Mouse (Mus musculus): ENCODE measurements around the gene Arf1. TPM values are rescaled to one million over a fixed set of nuclear protein-coding genes. Genes with fewer than 3 reads are reported as not detected.

The Arf1 gene
- polyA plus RNA-seq, 1 experiment from 2014 or later: 655 TPM

Other genes with a start within 250 kb of the Arf1 start
- gene Obscn, start 91.9 kb downstream of the Arf1 start, polyA plus RNA-seq (2014; fragmentation: Nextera tagmentation; extraction: Ambion mirVana): 0.69 and 0.75 TPM in 2 replicates
- 1.8 and 2.6 TPM in 2 replicates for gene Iba57, start 64.5 kb downstream of the Arf1 start, polyA plus RNA-seq (2014; fragmentation: Nextera tagmentation; extraction: Ambion mirVana)
- 0.36 TPM in 1 of 2 replicates, not detected in the other for gene Gjc2, start 45.1 kb downstream of the Arf1 start, polyA plus RNA-seq (2014; fragmentation: Nextera tagmentation; extraction: Ambion mirVana)
- gene Guk1, start 36.1 kb downstream of the Arf1 start, polyA plus RNA-seq (2014; fragmentation: Nextera tagmentation; extraction: Ambion mirVana): 124 and 130 TPM in 2 replicates
- gene Mrpl55, start 25.8 kb downstream of the Arf1 start, polyA plus RNA-seq (2014; fragmentation: Nextera tagmentation; extraction: Ambion mirVana): 92.3 and 103 TPM in 2 replicates
- 28.7 and 34.3 TPM in 2 replicates for gene 2310033P09Rik, start 19.9 kb downstream of the Arf1 start, polyA plus RNA-seq (2014; fragmentation: Nextera tagmentation; extraction: Ambion mirVana)
- gene Wnt3a, start 62.5 kb upstream of the Arf1 start, polyA plus RNA-seq (2014; fragmentation: Nextera tagmentation; extraction: Ambion mirVana): not detected in 2 replicates
- 2.3 and 3.1 TPM in 2 replicates for gene Wnt9a, start 78.7 kb upstream of the Arf1 start, polyA plus RNA-seq (2014; fragmentation: Nextera tagmentation; extraction: Ambion mirVana)
- gene Prss38, start 147.4 kb upstream of the Arf1 start, polyA plus RNA-seq (2014; fragmentation: Nextera tagmentation; extraction: Ambion mirVana): not detected in 2 replicates
- 11.2 and 12.6 TPM in 2 replicates for gene Jmjd4, start 221.8 kb upstream of the Arf1 start, polyA plus RNA-seq (2014; fragmentation: Nextera tagmentation; extraction: Ambion mirVana)
- gene Snap47, start 222.9 kb upstream of the Arf1 start, polyA plus RNA-seq (2014; fragmentation: Nextera tagmentation; extraction: Ambion mirVana): 113 and 116 TPM in 2 replicates
- 9.0 and 9.1 TPM in 2 replicates for gene Zfp867, start 244.2 kb upstream of the Arf1 start, polyA plus RNA-seq (2014; fragmentation: Nextera tagmentation; extraction: Ambion mirVana)

Measured in stomach, embryonic 14.5 days (tissue).